Mouse (Mus musculus): ENCODE measurements around the gene Dab1. TPM values are rescaled to one million over a fixed set of nuclear protein-coding genes. Genes with fewer than 3 reads are reported as not detected.

The Dab1 gene
- polyA plus RNA-seq, 1 experiment = 1.5 TPM

- no peak overlapping the region for H3K4me3 ChIP-seq (replicated peaks; ENCODE audit: control insufficient read depth, low read depth, low read length)
- TF ChIP-seq CTCF (IDR thresholded peaks at IDR 0.05; ENCODE audit: control insufficient read depth, insufficient read depth, low read length) (no peak), POLR2A (IDR thresholded peaks at IDR 0.05; ENCODE audit: borderline replicate concordance, control insufficient read depth, low read depth, low read length) (no peak)
- no peaks in the 10 kb centered on the region for H3K4me1 ChIP-seq (ENCODE audit: control insufficient read depth, insufficient read depth, low read length)
- H3K27ac ChIP-seq (ENCODE audit: control insufficient read depth, insufficient read depth, low read depth, low read length, poor library complexity) = no peak overlapping the region
- 62% methylated on average over 5 of the region's 5 CpGs for WGBS
Measured at GRCm38 (mm10) chr4:104201686-104202085, 582.5 kb downstream of the Dab1 start.

- 52% methylated on average over 6 of the region's 6 CpGs for WGBS
- H3K4me3 ChIP-seq (replicated peaks; ENCODE audit: control insufficient read depth, low read depth, low read length) = no peak overlapping the region
Measured at GRCm38 (mm10) chr4:104204047-104204446, 584.9 kb downstream of the Dab1 start.

GRCm38 (mm10) chr4:104206639-104207038 is 587.5 kb downstream of the Dab1 start:
- no peaks in the 10 kb centered on the region for H3K4me1 ChIP-seq (ENCODE audit: control insufficient read depth, insufficient read depth, low read length)
- no peak overlapping the region for H3K4me3 ChIP-seq (replicated peaks; ENCODE audit: control insufficient read depth, low read depth, low read length)
- TF ChIP-seq POLR2A (IDR thresholded peaks at IDR 0.05; ENCODE audit: borderline replicate concordance, control insufficient read depth, low read depth, low read length) (no peak), CTCF (IDR thresholded peaks at IDR 0.05; ENCODE audit: control insufficient read depth, insufficient read depth, low read length) (no peak)
- no peak overlapping the region for H3K27ac ChIP-seq (ENCODE audit: control insufficient read depth, insufficient read depth, low read depth, low read length, poor library complexity)
- 80% methylated on average over 5 of the region's 5 CpGs for WGBS

More at GRCm38 (mm10) chr4:104204047-104204446, 584.9 kb downstream of the Dab1 start:
- no peak for TF ChIP-seq POLR2A (IDR thresholded peaks at IDR 0.05; ENCODE audit: borderline replicate concordance, control insufficient read depth, low read depth, low read length)
- TF ChIP-seq CTCF (IDR thresholded peaks at IDR 0.05; ENCODE audit: control insufficient read depth, insufficient read depth, low read length) = no peak
- no peak overlapping the region for H3K27ac ChIP-seq (ENCODE audit: control insufficient read depth, insufficient read depth, low read depth, low read length, poor library complexity)
- H3K4me1 ChIP-seq (ENCODE audit: control insufficient read depth, insufficient read depth, low read length) = no peaks in the 10 kb centered on the region

GRCm38 (mm10) chr4:104209081-104209480 is 589.9 kb downstream of the Dab1 start:
- Histone ChIP-seq H3K27ac (ENCODE audit: control insufficient read depth, insufficient read depth, low read depth, low read length, poor library complexity) (no peak overlapping the region), H3K4me1 (ENCODE audit: control insufficient read depth, insufficient read depth, low read length) (no peaks in the 10 kb centered on the region), H3K4me3 (replicated peaks; ENCODE audit: control insufficient read depth, low read depth, low read length) (no peak overlapping the region)
- WGBS = 22% methylated on average over 2 of the region's 2 CpGs
- no peak for TF ChIP-seq CTCF (IDR thresholded peaks at IDR 0.05; ENCODE audit: control insufficient read depth, insufficient read depth, low read length)
- TF ChIP-seq POLR2A (IDR thresholded peaks at IDR 0.05; ENCODE audit: borderline replicate concordance, control insufficient read depth, low read depth, low read length) = no peak

- 72% methylated on average over 1 of the region's 1 CpGs for WGBS
- no peak overlapping the region for H3K27ac ChIP-seq (ENCODE audit: control insufficient read depth, insufficient read depth, low read depth, low read length, poor library complexity)
- TF ChIP-seq CTCF (IDR thresholded peaks at IDR 0.05; ENCODE audit: control insufficient read depth, insufficient read depth, low read length) (no peak), POLR2A (IDR thresholded peaks at IDR 0.05; ENCODE audit: borderline replicate concordance, control insufficient read depth, low read depth, low read length) (no peak)
- H3K4me1 ChIP-seq (ENCODE audit: control insufficient read depth, insufficient read depth, low read length) = no peaks in the 10 kb centered on the region
- no peak overlapping the region for H3K4me3 ChIP-seq (replicated peaks; ENCODE audit: control insufficient read depth, low read depth, low read length)
Measured at GRCm38 (mm10) chr4:104210796-104211195, 591.6 kb downstream of the Dab1 start.

- TF ChIP-seq POLR2A (IDR thresholded peaks at IDR 0.05; ENCODE audit: borderline replicate concordance, control insufficient read depth, low read depth, low read length) = no peak
- no peak for TF ChIP-seq CTCF (IDR thresholded peaks at IDR 0.05; ENCODE audit: control insufficient read depth, insufficient read depth, low read length)
- Histone ChIP-seq H3K4me1 (ENCODE audit: control insufficient read depth, insufficient read depth, low read length) (no peaks in the 10 kb centered on the region), H3K4me3 (replicated peaks; ENCODE audit: control insufficient read depth, low read depth, low read length) (no peak overlapping the region), H3K27ac (ENCODE audit: control insufficient read depth, insufficient read depth, low read depth, low read length, poor library complexity) (no peak overlapping the region)
- WGBS = 65% methylated on average over 9 of the region's 9 CpGs
Measured at GRCm38 (mm10) chr4:104211531-104212455, 592.6 kb downstream of the Dab1 start.

- TF ChIP-seq CTCF (IDR thresholded peaks at IDR 0.05; ENCODE audit: control insufficient read depth, insufficient read depth, low read length) (no peak), POLR2A (IDR thresholded peaks at IDR 0.05; ENCODE audit: borderline replicate concordance, control insufficient read depth, low read depth, low read length) (no peak)
- WGBS = 60% methylated on average over 7 of the region's 7 CpGs
- Histone ChIP-seq H3K4me1 (ENCODE audit: control insufficient read depth, insufficient read depth, low read length) (no peaks in the 10 kb centered on the region), H3K4me3 (replicated peaks; ENCODE audit: control insufficient read depth, low read depth, low read length) (no peak overlapping the region), H3K27ac (ENCODE audit: control insufficient read depth, insufficient read depth, low read depth, low read length, poor library complexity) (no peak overlapping the region)
Measured at GRCm38 (mm10) chr4:104214724-104215123, 595.6 kb downstream of the Dab1 start.

- no peak overlapping the region for H3K4me3 ChIP-seq (replicated peaks; ENCODE audit: control insufficient read depth, low read depth, low read length)
- H3K27ac ChIP-seq (ENCODE audit: control insufficient read depth, insufficient read depth, low read depth, low read length, poor library complexity) = no peak overlapping the region
- 56% methylated on average over 4 of the region's 4 CpGs for WGBS
- TF ChIP-seq CTCF (IDR thresholded peaks at IDR 0.05; ENCODE audit: control insufficient read depth, insufficient read depth, low read length) = no peak
- TF ChIP-seq POLR2A (IDR thresholded peaks at IDR 0.05; ENCODE audit: borderline replicate concordance, control insufficient read depth, low read depth, low read length) = no peak
- H3K4me1 ChIP-seq (ENCODE audit: control insufficient read depth, insufficient read depth, low read length) = no peaks in the 10 kb centered on the region
Measured at GRCm38 (mm10) chr4:104217336-104217735, 598.2 kb downstream of the Dab1 start.
